Mouse (Mus musculus) 416B (cell line): ENCODE results near the gene Adamts15.

Source experiments
- DNase-seq: peaks from one replicate; pipeline ENCODE4 v3.0.0; 2011; ENCODE audit warnings: low read depth

The Adamts15 gene

DNA sequence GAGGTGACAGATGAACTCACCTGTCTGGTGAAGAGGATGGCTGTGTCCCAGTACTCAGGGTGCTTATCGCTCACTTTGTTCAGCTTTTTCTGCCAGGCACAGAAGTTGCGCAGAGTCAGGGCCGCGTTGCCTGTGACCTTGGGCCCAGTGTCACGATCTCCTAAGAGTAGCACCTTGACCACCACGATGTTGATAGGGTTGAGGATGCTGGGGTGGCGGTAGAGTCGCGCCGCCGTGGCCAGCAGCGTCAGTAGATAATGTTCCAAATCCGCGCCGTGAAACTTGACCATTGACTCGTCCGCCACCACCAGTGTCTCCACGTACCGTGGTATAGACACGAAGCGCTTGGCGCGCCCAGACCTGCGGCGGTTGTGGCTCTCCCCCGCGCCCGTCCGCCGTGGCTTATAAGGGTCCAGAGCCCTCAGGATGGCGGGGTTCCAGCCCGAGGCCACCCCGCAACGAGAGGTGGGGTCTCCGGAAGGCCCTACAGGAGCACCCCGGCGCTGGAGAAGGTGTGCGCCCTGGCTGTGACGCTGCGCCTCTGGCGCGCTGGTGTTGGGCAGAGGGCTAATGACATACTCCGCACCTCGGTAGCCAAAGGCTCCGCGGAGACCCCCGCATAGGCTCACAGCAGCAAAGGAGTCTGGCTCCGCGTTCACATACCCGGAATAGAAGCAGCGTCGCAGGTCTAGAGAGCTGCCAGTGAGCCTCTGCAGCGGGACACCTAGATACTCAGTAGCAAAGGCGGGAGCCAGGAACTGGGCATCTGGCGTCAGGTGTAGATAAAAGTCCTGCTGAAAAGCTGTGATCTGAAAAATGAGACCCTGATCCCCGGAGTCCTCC is 770 bp downstream of the Adamts15 start:
- no peak for DNase-seq

DNA sequence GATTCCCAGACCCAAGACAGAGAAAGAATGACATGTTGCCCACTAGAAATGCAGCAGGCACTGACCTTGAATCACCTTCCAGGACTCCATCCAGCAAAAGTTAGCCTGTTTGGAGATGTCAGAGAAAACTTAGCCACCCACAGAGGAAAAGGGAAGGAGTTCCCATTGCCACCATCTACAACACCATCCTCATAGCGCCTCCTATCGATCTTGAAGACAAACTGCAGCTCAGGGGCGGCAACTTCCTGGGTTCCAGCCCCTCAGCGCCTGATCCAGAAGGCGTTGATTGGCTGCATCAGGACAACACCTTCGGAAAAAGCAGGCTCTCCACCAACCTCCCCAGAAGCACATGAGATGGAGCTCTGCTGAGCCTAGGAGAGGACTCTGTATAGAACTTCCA is 1.5 kb downstream of the Adamts15 start:
- no peak for DNase-seq

GRCm38 (mm10) chr9:30919686-30920085 is 2.6 kb downstream of the Adamts15 start:
- DNase-seq = no peak

DNA sequence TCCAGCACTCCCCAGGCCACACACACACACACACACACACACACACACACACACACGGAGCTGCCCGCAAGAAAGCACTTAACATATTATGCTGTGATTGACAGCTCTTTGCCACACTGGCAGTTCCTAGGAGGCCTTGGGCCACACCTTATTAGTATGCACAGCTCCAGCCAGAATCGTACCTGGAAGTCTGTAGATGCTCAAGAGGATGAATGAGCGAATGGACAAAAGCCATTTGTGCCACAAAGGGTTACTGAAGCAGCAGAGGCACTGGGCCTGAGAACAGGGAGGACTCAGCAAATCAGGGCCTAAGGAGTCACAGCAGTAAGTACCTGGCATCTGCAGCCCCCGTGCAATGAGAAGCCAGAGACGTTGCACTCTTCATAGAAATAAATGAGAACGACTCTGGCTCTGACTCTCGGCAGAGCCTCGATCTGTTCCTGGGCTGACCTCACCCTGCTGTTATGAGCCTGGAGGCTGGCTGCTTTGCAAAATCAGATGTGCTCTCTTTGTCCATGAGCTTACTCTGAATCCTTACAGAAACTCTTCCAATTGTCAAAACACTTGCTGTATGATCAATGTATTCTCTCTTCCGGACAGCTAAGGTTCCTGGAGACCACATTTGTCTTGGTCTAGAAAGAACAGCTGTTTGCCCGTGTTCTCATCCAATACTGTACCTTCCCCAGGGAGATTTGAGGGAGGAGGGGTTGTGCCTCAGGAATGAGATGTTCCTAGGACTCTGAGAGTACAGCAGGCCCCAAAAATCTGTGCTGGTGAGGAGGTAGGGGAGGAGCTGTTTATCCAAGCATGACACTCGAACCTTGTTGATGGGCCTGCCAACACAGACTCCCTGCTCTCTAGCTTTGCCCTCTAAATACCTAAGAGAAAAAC is 3.5 kb downstream of the Adamts15 start:
- no peak for DNase-seq

DNA sequence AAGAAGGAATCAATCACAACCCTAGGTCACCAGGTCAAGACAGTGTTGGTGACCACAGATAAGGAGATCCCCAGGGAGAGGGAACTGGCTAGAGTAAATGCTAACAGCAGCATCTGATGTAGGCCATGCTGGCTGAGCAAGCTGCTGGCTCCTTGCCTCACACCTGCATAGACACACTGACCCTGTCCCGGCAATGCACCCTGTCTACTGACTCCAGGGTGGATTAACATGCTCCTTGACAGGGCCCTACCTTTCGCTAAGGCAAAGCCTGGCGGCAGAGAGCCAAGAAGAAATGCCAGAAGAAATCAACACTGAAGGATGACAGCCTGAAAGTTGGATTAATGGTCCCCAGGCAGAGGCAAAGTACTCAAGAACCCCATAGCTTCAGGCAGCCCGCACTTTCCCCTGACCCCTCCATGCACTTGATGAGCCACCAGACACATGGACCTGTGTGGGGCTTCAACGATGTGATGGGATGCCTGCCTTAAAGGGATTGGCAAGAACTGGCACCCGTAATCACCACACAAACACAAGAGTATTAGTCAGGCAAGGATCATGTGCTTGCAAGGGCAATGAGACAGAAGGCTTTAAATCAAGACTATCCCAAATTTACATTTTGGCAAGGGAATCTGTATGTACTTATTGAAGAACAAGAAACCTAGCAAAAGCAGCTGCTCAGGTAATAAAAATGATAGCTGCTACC is 5.8 kb downstream of the Adamts15 start:
- no peak for DNase-seq

GRCm38 (mm10) chr9:30914241-30914640 is 8.0 kb downstream of the Adamts15 start:
- no peak for DNase-seq

DNA sequence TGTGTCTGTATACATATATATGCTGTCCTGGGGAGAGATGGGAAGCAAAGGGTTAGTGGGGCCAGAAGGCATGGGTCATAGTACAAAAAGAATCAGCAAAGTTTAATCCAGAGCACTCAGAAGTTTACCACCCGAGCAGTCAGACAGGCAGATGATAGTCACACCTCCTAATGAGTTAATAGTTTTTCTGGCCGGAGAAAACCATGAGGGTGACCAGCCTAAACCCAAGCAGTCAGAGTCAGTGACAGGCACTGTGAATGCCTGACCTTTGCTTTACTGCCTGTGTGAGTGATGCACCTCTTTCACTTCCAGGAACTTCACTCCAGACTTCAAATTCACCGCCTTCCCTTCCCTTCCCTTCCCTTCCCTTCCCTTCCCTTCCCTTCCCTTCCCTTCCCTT is 8.8 kb downstream of the Adamts15 start:
- no peak for DNase-seq

- no peak for DNase-seq
Observed at GRCm38 (mm10) chr9:30912161-30912560, 10.1 kb downstream of the Adamts15 start.

GRCm38 (mm10) chr9:30910491-30910890 is 11.8 kb downstream of the Adamts15 start:
- DNase-seq = no peak

GRCm38 (mm10) chr9:30908973-30909372 is 13.3 kb downstream of the Adamts15 start:
- no peak for DNase-seq

- no peak for DNase-seq
Observed at GRCm38 (mm10) chr9:30908296-30908690, 14.0 kb downstream of the Adamts15 start.

DNA sequence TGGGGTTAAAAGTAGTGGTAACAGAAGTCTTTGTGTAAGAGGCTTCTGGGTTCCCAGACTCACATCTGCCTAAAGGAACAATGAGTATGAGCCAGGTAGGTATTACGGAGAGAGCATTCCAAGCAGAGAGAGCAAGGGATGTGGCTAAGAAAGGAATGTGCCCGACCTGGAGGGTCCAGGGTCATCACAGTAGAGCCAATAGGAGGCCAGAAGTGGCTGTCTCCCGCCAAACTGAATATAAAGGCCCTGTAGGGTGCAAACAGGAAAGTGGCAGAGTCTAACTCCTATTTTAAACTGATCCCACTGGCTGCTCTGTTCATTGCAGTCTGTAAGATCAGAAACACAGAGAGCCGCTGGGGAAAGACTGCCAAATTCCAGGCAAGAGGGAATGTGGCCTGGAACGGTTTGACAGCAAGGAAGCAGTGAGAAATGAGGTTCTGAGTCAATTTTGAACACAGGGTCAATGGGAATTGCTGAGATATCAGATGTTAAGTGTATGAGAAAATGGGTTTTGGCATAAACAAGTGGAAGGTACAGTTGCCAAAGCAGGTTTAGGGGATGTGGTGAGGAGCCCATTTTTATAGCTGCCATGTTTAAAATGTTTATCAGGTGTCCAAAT is 14.5 kb downstream of the Adamts15 start:
- no peak for DNase-seq

DNA sequence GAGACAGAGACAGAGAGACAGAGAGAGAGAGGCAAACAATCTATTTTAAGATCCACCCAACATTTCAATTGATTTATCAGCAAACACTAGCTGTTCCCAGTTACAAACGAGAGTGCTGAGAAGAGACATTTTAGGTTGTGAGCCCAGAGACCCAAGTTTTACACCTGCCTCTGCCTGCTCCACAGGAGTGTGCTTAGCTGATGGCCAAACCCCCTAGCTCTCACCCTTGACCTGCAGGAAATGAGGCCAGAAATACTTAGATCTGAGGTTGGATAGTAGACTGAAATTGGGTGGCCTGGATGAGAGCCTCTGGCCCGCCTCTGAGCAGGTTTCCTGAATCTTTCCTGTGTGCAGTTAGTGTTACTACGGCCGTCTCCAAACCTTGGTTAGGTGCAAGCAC is 15.8 kb downstream of the Adamts15 start:
- DNase-seq = no peak

GRCm38 (mm10) chr9:30905861-30906260 is 16.4 kb downstream of the Adamts15 start:
- no peak for DNase-seq

DNA sequence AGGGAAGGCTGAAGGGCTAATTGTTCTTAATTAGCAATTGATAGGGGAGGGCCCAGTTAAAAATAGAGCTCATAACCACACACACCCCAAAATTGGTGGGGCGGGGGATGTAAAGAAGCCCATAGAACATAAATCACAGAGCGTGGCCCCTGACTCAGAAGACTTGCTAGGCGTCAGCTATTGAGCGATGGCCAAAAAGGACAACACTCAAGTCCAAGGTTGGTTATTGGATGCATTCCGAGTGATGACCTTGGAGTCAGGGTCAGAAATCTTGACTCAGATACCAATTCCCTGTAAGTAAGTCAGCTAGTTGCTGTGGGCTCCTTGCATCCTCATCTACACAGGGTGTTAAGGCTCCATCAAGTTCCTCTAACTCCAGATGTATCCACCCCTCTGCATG is 19.0 kb downstream of the Adamts15 start:
- no peak for DNase-seq

GRCm38 (mm10) chr9:30902641-30903040 is 19.6 kb downstream of the Adamts15 start:
- no peak for DNase-seq

GRCm38 (mm10) chr9:30902152-30902551 is 20.1 kb downstream of the Adamts15 start:
- DNase-seq = no peak

DNA sequence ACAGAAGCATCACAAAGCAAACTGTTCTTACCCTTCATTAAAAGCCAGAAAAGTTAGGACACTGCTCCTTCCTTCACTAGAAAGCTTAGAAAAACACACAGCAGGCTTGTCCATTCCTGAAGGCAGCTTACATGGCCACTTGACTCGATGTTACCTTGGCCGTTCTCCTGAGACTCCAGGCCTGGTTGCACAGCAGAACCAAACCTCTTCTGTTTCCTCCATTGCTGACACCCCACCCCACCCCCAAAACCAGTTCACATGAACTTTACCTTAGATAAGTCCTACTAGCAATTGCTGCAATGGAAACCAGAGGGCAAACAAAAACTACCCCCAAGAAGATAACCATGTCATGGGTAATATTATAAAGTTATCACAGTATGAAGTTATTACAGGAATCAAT is 25.1 kb downstream of the Adamts15 start:
- DNase-seq = no peak

- no peak for DNase-seq
Observed at GRCm38 (mm10) chr9:30896752-30897151, 25.5 kb downstream of the Adamts15 start.

DNA sequence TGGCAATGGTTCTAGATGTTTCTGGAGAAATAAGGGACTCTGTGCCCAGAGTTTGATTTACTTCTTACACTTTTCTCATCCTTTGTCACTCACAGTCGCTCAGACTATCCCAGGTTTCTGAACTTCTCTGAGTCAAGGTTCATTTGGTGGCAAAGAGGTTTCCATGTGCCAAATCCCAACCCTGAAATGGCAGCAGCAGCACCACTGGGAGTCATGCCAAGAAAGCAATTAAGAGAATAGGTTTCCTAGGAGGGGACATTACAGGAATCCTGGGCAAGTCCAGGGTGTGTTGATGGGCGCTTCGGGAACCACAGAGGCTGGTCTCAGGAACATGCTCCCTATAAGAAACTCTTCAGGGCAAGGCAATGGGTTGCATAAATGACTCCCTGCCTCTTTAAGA is 26.6 kb downstream of the Adamts15 start:
- DNase-seq = no peak

DNA sequence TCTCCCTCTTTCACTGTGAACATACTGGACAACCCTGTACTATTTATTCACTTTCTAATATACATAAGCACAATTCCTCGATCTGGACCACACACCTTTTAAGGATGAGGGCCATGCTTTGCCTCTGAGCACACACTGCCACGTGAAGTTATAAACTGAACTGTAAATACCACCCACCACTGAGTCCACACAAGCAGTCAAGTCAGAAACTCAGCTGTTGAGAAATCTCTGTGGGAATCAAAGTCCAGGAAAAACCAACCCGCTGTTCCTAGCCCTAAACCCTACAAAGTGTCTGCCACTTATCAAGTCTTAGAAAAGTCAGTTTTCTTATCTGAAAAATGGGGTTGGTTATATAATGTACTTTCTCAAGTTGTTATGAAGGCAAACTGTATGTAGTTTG is 36.0 kb downstream of the Adamts15 start:
- no peak for DNase-seq

GRCm38 (mm10) chr9:30880553-30880952 is 41.7 kb downstream of the Adamts15 start:
- DNase-seq = no peak
